Mouse (Mus musculus): Measurements from ENCODE around the gene Ctu2.

- no peak for TF ChIP-seq CTCF (conservative IDR thresholded peaks at IDR 0.05; ENCODE audit: low read length)
- TF ChIP-seq POU5F1 (IDR thresholded peaks at IDR 0.05; ENCODE audit: borderline replicate concordance, low read length), result no peak
- TF ChIP-seq NANOG (IDR thresholded peaks at IDR 0.05; ENCODE audit: borderline replicate concordance, low read length), result no peak
Observed at GRCm38 (mm10) chr8:122531312-122531711, 55.4 kb downstream of the Ctu2 start.
